Mouse (Mus musculus): ENCODE measurements around the gene Metap2.
"Not testable (repeated sequence)": the region's sequence is repeated elsewhere in the genome, so short reads cannot be mapped to it uniquely, and the experiment has no call there.

Gene Metap2

GRCm38 (mm10) chr10:93881918-93882317 lies 15.0 kb downstream of the Metap2 start:
- in situ Hi-C loops (cut with MboI; ENCODE audit: low pct_unique_long_range_greater_than_20kb in 1 of 2, low sequenced_read_pairs in 2 of 2, unreplicated experiment in 1 of 2), result no loop called here

GRCm38 (mm10) chr10:93878732-93879131 lies 18.2 kb downstream of the Metap2 start:
- in situ Hi-C loops (cut with MboI; ENCODE audit: low pct_unique_long_range_greater_than_20kb in 1 of 2, low sequenced_read_pairs in 2 of 2, unreplicated experiment in 1 of 2), result no loop called here

DNA sequence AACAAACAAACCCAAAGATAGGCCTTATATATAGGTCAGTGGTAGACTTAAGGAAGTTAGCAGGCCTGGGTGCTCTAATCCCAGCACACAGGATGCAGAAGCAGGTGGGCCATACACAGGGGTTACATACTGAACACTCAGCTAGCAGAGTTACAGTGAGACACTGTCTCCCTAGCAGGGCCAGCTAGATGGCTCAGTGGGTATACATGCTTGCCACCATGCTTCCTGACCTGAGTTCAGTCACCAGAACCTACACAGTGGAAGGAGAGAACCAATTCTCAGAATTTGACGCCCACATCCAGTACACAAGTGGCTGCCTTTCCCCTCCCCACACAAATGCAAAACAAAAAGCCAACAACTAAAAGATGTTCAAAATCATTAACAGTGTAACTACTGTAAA lies 20.1 kb downstream of the Metap2 start:
- in situ Hi-C loops (cut with MboI; ENCODE audit: low pct_unique_long_range_greater_than_20kb in 1 of 2, low sequenced_read_pairs in 2 of 2, unreplicated experiment in 1 of 2), result no loop called here

DNA sequence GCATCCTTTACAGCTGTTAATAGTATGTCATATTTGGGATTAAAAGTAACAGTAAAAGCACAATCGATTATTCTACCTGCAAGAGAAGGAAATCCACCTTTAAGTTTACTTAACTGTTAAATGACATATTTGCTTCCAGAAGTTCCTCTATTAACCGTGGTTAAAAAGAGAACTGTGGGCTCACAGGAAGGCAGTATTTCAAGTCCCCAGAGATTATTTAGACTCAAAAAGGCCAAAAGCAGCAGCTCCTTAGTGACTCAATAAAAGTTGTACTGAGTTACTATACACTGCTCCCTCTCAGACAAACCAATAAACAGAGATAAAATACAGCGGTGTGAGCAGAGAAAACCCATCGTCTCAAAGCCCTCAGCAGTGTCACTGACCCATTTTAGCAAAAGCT lies 28.0 kb downstream of the Metap2 start:
- in situ Hi-C loops (cut with MboI; ENCODE audit: low pct_unique_long_range_greater_than_20kb in 1 of 2, low sequenced_read_pairs in 2 of 2, unreplicated experiment in 1 of 2), result no loop called here

- in situ Hi-C loops (cut with MboI; ENCODE audit: low pct_unique_long_range_greater_than_20kb in 1 of 2, low sequenced_read_pairs in 2 of 2, unreplicated experiment in 1 of 2), result no loop called here
Measured at GRCm38 (mm10) chr10:93868401-93868800, 28.5 kb downstream of the Metap2 start.

- in situ Hi-C loops (cut with MboI; ENCODE audit: low pct_unique_long_range_greater_than_20kb in 1 of 2, low sequenced_read_pairs in 2 of 2, unreplicated experiment in 1 of 2), result no loop called here
Measured at GRCm38 (mm10) chr10:93856095-93856494, 40.8 kb downstream of the Metap2 start.

DNA sequence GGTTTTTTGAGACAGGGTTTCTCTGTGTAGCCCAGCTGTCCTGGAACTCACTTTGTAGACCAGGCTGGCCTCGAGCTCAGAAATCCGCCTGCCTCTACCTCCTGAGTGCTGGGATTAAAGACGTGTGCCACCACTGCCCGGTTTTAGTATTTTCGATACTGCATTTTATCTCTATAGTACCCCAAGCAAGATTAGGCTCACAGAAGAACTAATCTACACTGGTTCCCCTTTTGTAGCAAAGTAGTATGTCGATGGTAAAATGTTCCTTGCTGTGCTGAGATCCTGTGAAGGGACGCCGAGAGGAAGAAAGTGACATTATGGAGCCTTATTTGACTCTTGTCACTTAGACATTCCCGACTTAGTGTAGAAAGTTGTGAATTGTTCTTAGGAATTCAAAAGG lies 41.8 kb downstream of the Metap2 start:
- in situ Hi-C loops (cut with MboI; ENCODE audit: low pct_unique_long_range_greater_than_20kb in 1 of 2, low sequenced_read_pairs in 2 of 2, unreplicated experiment in 1 of 2), result no loop called here

- in situ Hi-C loops (cut with MboI; ENCODE audit: low pct_unique_long_range_greater_than_20kb in 1 of 2, low sequenced_read_pairs in 2 of 2, unreplicated experiment in 1 of 2), result no loop called here
Measured at GRCm38 (mm10) chr10:93846706-93847105, 50.2 kb downstream of the Metap2 start.

DNA sequence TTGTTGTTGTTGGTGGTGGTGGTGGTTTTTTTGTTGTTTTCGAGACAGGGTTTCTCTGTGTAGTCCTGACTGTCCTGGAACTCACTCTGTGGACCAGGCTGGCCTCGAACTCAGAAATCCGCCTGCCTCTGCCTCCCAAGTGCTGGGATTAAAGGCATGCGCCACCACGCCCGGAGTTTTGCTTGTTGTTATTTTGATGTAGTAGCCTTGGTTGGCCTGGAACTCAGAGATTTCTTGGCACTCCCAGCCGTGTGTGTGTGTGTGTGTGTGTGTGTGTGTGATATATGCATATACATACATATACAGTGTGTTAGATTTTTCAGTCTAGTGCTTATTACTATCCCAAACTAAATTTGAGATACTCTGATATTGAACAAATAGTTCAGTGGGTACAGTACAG lies 61.8 kb downstream of the Metap2 start:
- in situ Hi-C loops (cut with MboI; ENCODE audit: low pct_unique_long_range_greater_than_20kb in 1 of 2, low sequenced_read_pairs in 2 of 2, unreplicated experiment in 1 of 2), result not testable (repeated sequence)

- in situ Hi-C loops (cut with MboI; ENCODE audit: low pct_unique_long_range_greater_than_20kb in 1 of 2, low sequenced_read_pairs in 2 of 2, unreplicated experiment in 1 of 2), result no loop called here
Measured at GRCm38 (mm10) chr10:93834394-93834745, 62.5 kb downstream of the Metap2 start.

GRCm38 (mm10) chr10:93833699-93834393 lies 63.0 kb downstream of the Metap2 start:
- in situ Hi-C loops (cut with MboI; ENCODE audit: low pct_unique_long_range_greater_than_20kb in 1 of 2, low sequenced_read_pairs in 2 of 2, unreplicated experiment in 1 of 2), result no loop called here

GRCm38 (mm10) chr10:93833370-93833698 lies 63.6 kb downstream of the Metap2 start:
- in situ Hi-C loops (cut with MboI; ENCODE audit: low pct_unique_long_range_greater_than_20kb in 1 of 2, low sequenced_read_pairs in 2 of 2, unreplicated experiment in 1 of 2), result no loop called here

DNA sequence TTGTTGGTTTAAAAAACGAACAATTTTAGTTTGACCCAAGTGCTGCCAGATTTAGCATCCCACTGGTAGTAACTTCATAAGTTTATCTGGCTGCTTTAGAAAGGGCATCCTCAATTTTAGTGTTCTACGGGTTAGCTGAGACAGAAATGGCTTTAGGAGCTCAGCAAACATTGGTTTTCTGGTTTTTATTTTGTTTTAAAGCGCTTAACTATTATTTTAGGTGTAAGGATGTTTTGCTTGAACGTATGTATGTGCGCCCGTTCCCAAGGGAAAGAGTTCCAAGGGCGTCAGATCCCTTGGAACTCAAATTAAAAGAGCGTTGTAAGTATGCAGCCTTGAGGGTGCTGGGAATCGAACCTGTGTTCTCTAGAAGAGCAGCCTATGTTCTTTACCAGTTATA lies 64.1 kb downstream of the Metap2 start:
- in situ Hi-C loops (cut with MboI; ENCODE audit: low pct_unique_long_range_greater_than_20kb in 1 of 2, low sequenced_read_pairs in 2 of 2, unreplicated experiment in 1 of 2), result no loop called here

DNA sequence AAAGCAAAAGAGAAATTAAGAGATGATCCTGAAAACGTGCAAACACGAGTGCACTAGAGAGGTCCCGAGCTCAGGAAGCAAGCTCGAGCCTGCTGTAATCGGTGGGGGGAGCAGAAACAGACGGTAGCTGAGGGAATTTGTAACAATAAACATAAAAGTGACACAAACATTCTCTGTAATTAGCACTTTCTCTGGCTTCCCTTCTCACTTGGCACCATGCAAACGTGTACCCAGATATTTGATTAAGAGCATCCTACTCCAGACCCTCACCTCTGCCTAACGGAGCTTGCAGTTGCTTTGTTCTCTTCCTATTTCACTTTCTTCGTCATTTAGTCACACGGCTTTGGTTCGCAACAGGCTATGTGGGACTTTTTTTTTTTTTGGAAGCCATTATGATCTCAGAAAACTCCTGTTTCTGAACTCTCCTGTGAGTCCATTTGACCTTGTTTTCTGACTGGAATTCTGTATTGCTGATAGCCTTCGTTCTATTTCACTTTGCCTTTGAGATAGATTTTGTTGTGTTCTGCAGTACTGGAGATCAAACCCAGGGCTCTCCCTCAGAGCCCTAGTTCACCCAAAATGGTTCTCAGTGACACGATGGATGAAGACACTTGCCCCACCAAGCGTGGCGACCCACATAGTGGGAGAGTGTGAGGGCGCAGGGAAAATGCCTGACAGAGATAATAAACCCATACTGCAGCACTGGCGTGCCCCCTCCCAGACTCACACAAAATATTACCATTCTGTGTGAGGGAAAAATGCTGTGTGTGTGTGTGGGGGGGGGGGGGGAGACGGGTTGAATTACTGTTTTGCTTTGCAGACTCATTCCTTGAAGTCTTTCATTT lies 64.9 kb downstream of the Metap2 start:
- in situ Hi-C loops (cut with MboI; ENCODE audit: low pct_unique_long_range_greater_than_20kb in 1 of 2, low sequenced_read_pairs in 2 of 2, unreplicated experiment in 1 of 2), result no loop called here

GRCm38 (mm10) chr10:93830931-93831729 lies 65.8 kb downstream of the Metap2 start, which contains the start of gene Usp44:
TSS of gene Usp44 (plus strand) at chr10:93831555.
- in situ Hi-C loops (cut with MboI; ENCODE audit: low pct_unique_long_range_greater_than_20kb in 1 of 2, low sequenced_read_pairs in 2 of 2, unreplicated experiment in 1 of 2), result no loop called here

DNA sequence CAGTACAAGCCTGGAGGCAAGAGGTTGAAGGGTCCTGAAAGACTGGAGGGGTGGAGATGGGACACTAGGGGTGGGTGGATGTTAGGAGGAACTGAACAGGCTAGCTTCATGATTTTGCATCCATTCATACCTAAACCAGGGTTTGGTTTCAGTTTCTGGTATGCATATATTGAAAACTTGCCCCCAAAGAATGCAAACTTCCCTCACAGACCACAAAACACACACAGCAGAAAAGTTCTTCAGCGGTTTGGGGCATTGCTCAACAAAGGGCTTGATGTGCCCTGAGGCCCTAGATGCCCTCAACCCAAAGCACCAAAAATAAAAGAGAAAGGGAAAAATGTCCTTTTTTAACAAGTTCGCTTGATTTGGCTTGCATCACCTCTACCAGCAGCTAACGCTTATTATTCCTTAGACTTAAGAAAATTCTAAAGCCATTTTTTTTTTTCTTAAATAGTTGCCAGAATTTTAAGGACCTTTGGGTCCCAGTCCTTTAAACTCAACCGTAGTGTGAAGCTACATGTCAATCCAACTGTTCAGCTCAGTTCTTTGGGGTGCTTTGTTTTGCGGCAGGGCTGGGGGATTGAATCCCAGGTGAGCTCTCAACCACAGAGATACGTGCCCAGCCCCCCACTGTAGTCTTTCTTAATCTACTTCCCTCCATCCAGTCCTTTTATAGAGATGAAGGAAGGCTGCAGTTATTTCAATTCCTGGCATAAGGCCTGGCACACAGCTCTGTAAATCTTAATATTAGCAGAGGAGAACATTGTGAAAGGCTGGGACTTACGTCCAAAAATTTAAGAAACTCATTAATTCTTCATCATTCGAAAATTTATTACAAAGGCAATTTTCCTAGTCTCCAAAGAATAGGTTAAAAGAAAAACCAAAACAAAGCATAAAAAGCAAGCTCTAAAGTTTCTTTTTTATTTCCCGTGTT lies 66.7 kb downstream of the Metap2 start:
- in situ Hi-C loops (cut with MboI; ENCODE audit: low pct_unique_long_range_greater_than_20kb in 1 of 2, low sequenced_read_pairs in 2 of 2, unreplicated experiment in 1 of 2), result no loop called here

- in situ Hi-C loops (cut with MboI; ENCODE audit: low pct_unique_long_range_greater_than_20kb in 1 of 2, low sequenced_read_pairs in 2 of 2, unreplicated experiment in 1 of 2), result no loop called here
Measured at GRCm38 (mm10) chr10:93818661-93819060, 78.2 kb downstream of the Metap2 start.

DNA sequence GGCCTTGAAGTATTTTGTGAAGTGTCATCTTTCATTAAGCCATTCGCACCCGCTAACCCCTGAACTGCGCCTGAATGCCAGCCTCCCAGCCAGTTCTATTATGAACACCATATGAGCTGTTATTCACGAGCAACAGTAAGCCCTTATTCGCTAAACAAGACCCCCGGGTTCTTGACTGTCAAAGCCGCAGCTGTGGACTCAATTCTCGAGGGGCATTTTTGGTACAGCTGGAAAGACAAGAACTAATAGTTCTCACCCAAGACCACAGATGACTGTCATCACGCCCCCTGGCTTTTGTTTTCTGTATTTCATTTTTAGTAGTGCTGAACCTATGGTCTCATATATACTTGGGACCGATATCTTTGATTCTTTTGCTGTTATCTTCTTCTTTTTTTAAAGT lies 83.1 kb downstream of the Metap2 start:
- in situ Hi-C loops (cut with MboI; ENCODE audit: low pct_unique_long_range_greater_than_20kb in 1 of 2, low sequenced_read_pairs in 2 of 2, unreplicated experiment in 1 of 2), result no loop called here
